Comparison of ENCODE assay signal across 8 mouse cellular contexts in genomic region chr10:128140236-128140952, GRCm38 (mm10). TPM values are rescaled to one million over a fixed set of nuclear protein-coding genes. Genes with fewer than 3 reads are reported as not detected.
DNase-seq lines count a peak whose midpoint lies in the region; ATAC-seq and TF ChIP-seq lines count a peak whose summit lies in the region.

No protein-coding gene starts in this region.

- no peaks in the 10 kb centered on the region for H3K9me3 ChIP-seq in liver, embryonic 12.5 days (replicated peaks)
- no peaks in the 10 kb centered on the region for H3K9me3 ChIP-seq in embryonic facial prominence, embryonic 11.5 days (replicated peaks; ENCODE audit: control insufficient read depth, low read length)
- H3K9me3 ChIP-seq in limb, embryonic 14.5 days (ENCODE audit: control insufficient read depth, low read length): no peaks in the 10 kb centered on the region

- no peak overlapping the region for H3K9ac ChIP-seq in liver, embryonic 12.5 days
- no peak overlapping the region for H3K9ac ChIP-seq in embryonic facial prominence, embryonic 11.5 days (replicated peaks; ENCODE audit: low read length)
- H3K9ac ChIP-seq in limb, embryonic 14.5 days (ENCODE audit: low read depth, low read length, severe bottlenecking): no peak overlapping the region

- no peak overlapping the region for H3K4me2 ChIP-seq in liver, embryonic 12.5 days
- no peak overlapping the region for H3K4me2 ChIP-seq in embryonic facial prominence, embryonic 11.5 days (ENCODE audit: low read depth, low read length)
- no peak overlapping the region for H3K4me2 ChIP-seq in limb, embryonic 14.5 days (replicated peaks; ENCODE audit: low read depth, low read length, severe bottlenecking)

- H3K4me3 ChIP-seq in liver, embryonic 12.5 days: no peak overlapping the region
- H3K4me3 ChIP-seq in embryonic facial prominence, embryonic 11.5 days (ENCODE audit: low read depth, low read length): no peak overlapping the region
- H3K4me3 ChIP-seq in limb, embryonic 14.5 days (replicated peaks; ENCODE audit: low read length): no peak overlapping the region
- H3K4me3 ChIP-seq in spleen, adult 2 months (ENCODE audit: extremely low read depth, insufficient read depth, insufficient read length): no peak overlapping the region

- TF ChIP-seq POLR2A in limb, embryonic 14.5 days (IDR thresholded peaks at IDR 0.05; ENCODE audit: borderline replicate concordance, extremely low read depth, insufficient read depth, insufficient read length): no peak
- TF ChIP-seq POLR2A in spleen, adult 2 months (IDR thresholded peaks at IDR 0.05; ENCODE audit: low read depth, low read length): no peak

- 59% methylated on average over 12 of the region's 12 CpGs for WGBS in liver, embryonic 12.5 days (ENCODE audit: insufficient replicate concordance)
- WGBS in embryonic facial prominence, embryonic 11.5 days: 71% methylated on average over 12 of the region's 12 CpGs
- WGBS in limb, embryonic 14.5 days: 73% methylated on average over 12 of the region's 12 CpGs
- WGBS in spleen, adult 2 months: 63% methylated on average over 12 of the region's 12 CpGs

- H3K27ac ChIP-seq in liver, embryonic 12.5 days: no peak overlapping the region
- no peak overlapping the region for H3K27ac ChIP-seq in embryonic facial prominence, embryonic 11.5 days (replicated peaks; ENCODE audit: low read depth, low read length)
- no peak overlapping the region for H3K27ac ChIP-seq in limb, embryonic 14.5 days (replicated peaks; ENCODE audit: low read depth, low read length)
- no peak overlapping the region for H3K27ac ChIP-seq in spleen, adult 2 months (ENCODE audit: insufficient read depth, low read length)

- H3K36me3 ChIP-seq in liver, embryonic 12.5 days: peaks cover 41% of the 10 kb centered on the region
- no peaks in the 10 kb centered on the region; the same call in 1 of the 2 replicates for H3K36me3 ChIP-seq in embryonic facial prominence, embryonic 11.5 days (replicated peaks; ENCODE audit: control insufficient read depth, insufficient read depth, low read depth, low read length)
- H3K36me3 ChIP-seq in limb, embryonic 14.5 days (ENCODE audit: control insufficient read depth, insufficient read depth, low read length): peaks cover 87% of the 10 kb centered on the region
- peaks cover 6% of the 10 kb centered on the region; the same call in 1 of the 2 replicates for H3K36me3 ChIP-seq in spleen, adult 2 months (ENCODE audit: control insufficient read depth, insufficient read depth, low read length)

- H3K27me3 ChIP-seq in liver, embryonic 12.5 days (replicated peaks): no peaks in the 10 kb centered on the region
- no peaks in the 10 kb centered on the region for H3K27me3 ChIP-seq in embryonic facial prominence, embryonic 11.5 days (ENCODE audit: control insufficient read depth, insufficient read depth, low read length)
- H3K27me3 ChIP-seq in limb, embryonic 14.5 days (ENCODE audit: control insufficient read depth, insufficient read depth, low read length): no peaks in the 10 kb centered on the region
- H3K27me3 ChIP-seq in spleen, adult 2 months (ENCODE audit: control insufficient read depth, insufficient read depth, low read length): no peaks in the 10 kb centered on the region

- peak; percentile 40; the same call in 1 of the 2 replicates for TF ChIP-seq CTCF in spleen, adult 2 months (IDR thresholded peaks at IDR 0.05; ENCODE audit: extremely low read depth, insufficient read depth, insufficient read length, insufficient replicate concordance)

- H3K4me1 ChIP-seq in liver, embryonic 12.5 days: no peaks in the 10 kb centered on the region
- no peaks in the 10 kb centered on the region for H3K4me1 ChIP-seq in embryonic facial prominence, embryonic 11.5 days (ENCODE audit: control insufficient read depth, insufficient read depth, low read length)
- H3K4me1 ChIP-seq in limb, embryonic 14.5 days (ENCODE audit: control insufficient read depth, insufficient read depth, low read length): no peaks in the 10 kb centered on the region
- no peaks in the 10 kb centered on the region for H3K4me1 ChIP-seq in spleen, adult 2 months (ENCODE audit: control insufficient read depth, insufficient read depth, insufficient read length)

- ATAC-seq in liver, embryonic 12.5 days: no peak
- no peak for ATAC-seq in embryonic facial prominence, embryonic 11.5 days (replicated peaks; ENCODE audit: insufficient number of reproducible peaks, low FRiP score, low TSS enrichment, low read depth)
- no peak for ATAC-seq in limb, embryonic 14.5 days (ENCODE audit: low FRiP score, low read depth)

- DNase-seq in adrenal gland, adult 2 months: peak; percentile 44
- no peak for DNase-seq in adrenal gland, adult 8-10 months
- peak; percentile 55 for DNase-seq in liver
- DNase-seq in adrenal gland, postnatal 25 days: peak; percentile 18
- peak; percentile 75 for DNase-seq in embryonic facial prominence, embryonic 11.5 days (ENCODE audit: low spot score)
- peak; percentile 57 for DNase-seq in limb, embryonic 14.5 days (ENCODE audit: low spot score)
- peak; percentile 39 to 46 for DNase-seq in spleen, adult 2 months (ENCODE audit: low read depth in 1 of 2, low spot score in 2 of 2)

RNA-seq across cellular contexts. Expression of gene Rbms2, which starts 39.7 kb away (rescaled TPM):
- total RNA-seq in adrenal gland, adult 2 months (2021): 100 to 1,000 TPM in 1 of 2 experiments, 10 to 100 TPM in 1; 99.3 to 124 TPM
- polyA plus RNA-seq in adrenal gland, adult 2 months (2012; rRNA removed): 118 and 130 TPM in 2 replicates
- total RNA-seq in adrenal gland, adult 8-10 months (2022): 100 to 1,000 TPM in 2 of 4 experiments, 10 to 100 TPM in 2; 83.6 to 110 (median 99.3) TPM
- polyA plus RNA-seq in liver, embryonic 12.5 days (2016; fragmentation: Nextera tagmentation; extraction: Ambion mirVana): 8.7 and 10.1 TPM in 2 replicates
- 84.6 and 85.7 TPM in 2 replicates for total RNA-seq in adrenal gland, postnatal 25 days (2021)
- 24.5 and 24.6 TPM in 2 replicates for polyA plus RNA-seq in embryonic facial prominence, embryonic 11.5 days (2014; fragmentation: Nextera tagmentation; extraction: Ambion mirVana)
- polyA plus RNA-seq in limb, embryonic 14.5 days (2012; rRNA removed): 113 and 117 TPM in 2 replicates
- 33.8 and 35.9 TPM in 2 replicates for polyA plus RNA-seq in limb, embryonic 14.5 days (2014; fragmentation: Nextera tagmentation; extraction: Ambion mirVana)
- polyA plus RNA-seq in spleen, adult 2 months (2012; rRNA removed): 30.0 and 37.0 TPM in 2 replicates

RNA-seq across cellular contexts. Expression of gene Baz2a, which starts 49.0 kb away (rescaled TPM):
- 10 to 100 TPM; 40.8 to 49.6 TPM for total RNA-seq in adrenal gland, adult 2 months (2021)
- 24.5 and 31.6 TPM in 2 replicates for polyA plus RNA-seq in adrenal gland, adult 2 months (2012; rRNA removed)
- total RNA-seq in adrenal gland, adult 8-10 months (2022): 10 to 100 TPM; 52.9 to 78.0 (median 62.7) TPM
- 8.0 and 8.6 TPM in 2 replicates for polyA plus RNA-seq in liver, embryonic 12.5 days (2016; fragmentation: Nextera tagmentation; extraction: Ambion mirVana)
- total RNA-seq in adrenal gland, postnatal 25 days (2021): 52.2 and 73.2 TPM in 2 replicates
- polyA plus RNA-seq in embryonic facial prominence, embryonic 11.5 days (2014; fragmentation: Nextera tagmentation; extraction: Ambion mirVana): 14.0 and 14.2 TPM in 2 replicates
- polyA plus RNA-seq in limb, embryonic 14.5 days (2012; rRNA removed): 28.3 and 31.1 TPM in 2 replicates
- 17.5 and 18.2 TPM in 2 replicates for polyA plus RNA-seq in limb, embryonic 14.5 days (2014; fragmentation: Nextera tagmentation; extraction: Ambion mirVana)
- polyA plus RNA-seq in spleen, adult 2 months (2012; rRNA removed): 39.0 and 43.3 TPM in 2 replicates

RNA-seq across cellular contexts. Expression of gene Gls2, which starts 53.9 kb away (rescaled TPM):
- 1 to 10 TPM; 2.5 to 3.7 TPM for total RNA-seq in adrenal gland, adult 2 months (2021)
- polyA plus RNA-seq in adrenal gland, adult 2 months (2012; rRNA removed): 3.8 and 7.5 TPM in 2 replicates
- total RNA-seq in adrenal gland, adult 8-10 months (2022): 1 to 10 TPM; 2.5 to 4.2 (median 3.5) TPM
- 1.8 and 2.8 TPM in 2 replicates for polyA plus RNA-seq in liver, embryonic 12.5 days (2016; fragmentation: Nextera tagmentation; extraction: Ambion mirVana)
- 1.3 and 5.5 TPM in 2 replicates for total RNA-seq in adrenal gland, postnatal 25 days (2021)
- polyA plus RNA-seq in embryonic facial prominence, embryonic 11.5 days (2014; fragmentation: Nextera tagmentation; extraction: Ambion mirVana): 0.76 and 1.2 TPM in 2 replicates
- polyA plus RNA-seq in limb, embryonic 14.5 days (2012; rRNA removed): 4.8 and 5.8 TPM in 2 replicates
- 2.0 and 2.5 TPM in 2 replicates for polyA plus RNA-seq in limb, embryonic 14.5 days (2014; fragmentation: Nextera tagmentation; extraction: Ambion mirVana)
- polyA plus RNA-seq in spleen, adult 2 months (2012; rRNA removed): 4.7 and 6.6 TPM in 2 replicates

RNA-seq across cellular contexts. Expression of gene Atp5b, which starts 57.3 kb away (rescaled TPM):
- total RNA-seq in adrenal gland, adult 2 months (2021): 1,000 to 10,000 TPM; 2,694 to 3,346 TPM
- polyA plus RNA-seq in adrenal gland, adult 2 months (2012; rRNA removed): 7,039 and 9,498 TPM in 2 replicates
- total RNA-seq in adrenal gland, adult 8-10 months (2022): 1,000 to 10,000 TPM; 1,737 to 2,601 (median 2,176) TPM
- 2,130 and 2,180 TPM in 2 replicates for polyA plus RNA-seq in liver, embryonic 12.5 days (2016; fragmentation: Nextera tagmentation; extraction: Ambion mirVana)
- 2,437 and 2,492 TPM in 2 replicates for total RNA-seq in adrenal gland, postnatal 25 days (2021)
- 2,412 and 2,488 TPM in 2 replicates for polyA plus RNA-seq in embryonic facial prominence, embryonic 11.5 days (2014; fragmentation: Nextera tagmentation; extraction: Ambion mirVana)
- polyA plus RNA-seq in limb, embryonic 14.5 days (2012; rRNA removed): 1,269 and 2,071 TPM in 2 replicates
- 1,908 and 2,011 TPM in 2 replicates for polyA plus RNA-seq in limb, embryonic 14.5 days (2014; fragmentation: Nextera tagmentation; extraction: Ambion mirVana)
- polyA plus RNA-seq in spleen, adult 2 months (2012; rRNA removed): 803 and 1,529 TPM in 2 replicates
